Mouse (Mus musculus) cerebellum, adult 2 months (tissue): ENCODE results near the gene Sprr2a3.
"Not testable (repeated sequence)": the region's sequence is repeated elsewhere in the genome, so short reads cannot be mapped to it uniquely, and the experiment has no call there.

Experiments used
- CTCF ChIP-seq: fragments of 200-500 bp; IDR thresholded peaks from 2 replicates; pipeline ENCODE4 v1.5.1; 2011; ENCODE audit warnings: low read depth, mild to moderate bottlenecking, control low read depth, low read length, moderate library complexity, borderline replicate concordance; ENCODE audit not compliant: insufficient read depth
- POLR2A ChIP-seq: fragments of 200-500 bp; IDR thresholded peaks from 2 replicates; pipeline ENCODE4 v1.6.1; 2011; ENCODE audit warnings: low read length, control low read depth, borderline replicate concordance; ENCODE audit not compliant: insufficient read depth

- not testable (repeated sequence) for TF ChIP-seq CTCF, POLR2A
Measured at GRCm38 (mm10) chr3:92250450-92250849, 34.8 kb upstream of the Sprr2a3 start.
